Mouse (Mus musculus) splenic B cell, adult 2 months (primary cell): ENCODE results near the gene Tmbim1.

Experiments used
- DNase-seq: peaks from one replicate; pipeline ENCODE4 v3.0.0-alpha.2; 2011; ENCODE audit warnings: low read depth, low spot score
- H3K27me3 ChIP-seq: 2 replicates; pipeline ENCODE4 v1.6.1; 2012; ENCODE audit warnings: mild to moderate bottlenecking, low read length, moderate library complexity, mixed read lengths; ENCODE audit not compliant: control insufficient read depth, poor library complexity, insufficient read depth, severe bottlenecking
- H3K36me3 ChIP-seq: 2 replicates; pipeline ENCODE4 v1.6.1; 2012; ENCODE audit warnings: mild to moderate bottlenecking, low read length, moderate library complexity, mixed read lengths; ENCODE audit not compliant: control insufficient read depth, poor library complexity, insufficient read depth, severe bottlenecking

Tmbim1 gene

DNA sequence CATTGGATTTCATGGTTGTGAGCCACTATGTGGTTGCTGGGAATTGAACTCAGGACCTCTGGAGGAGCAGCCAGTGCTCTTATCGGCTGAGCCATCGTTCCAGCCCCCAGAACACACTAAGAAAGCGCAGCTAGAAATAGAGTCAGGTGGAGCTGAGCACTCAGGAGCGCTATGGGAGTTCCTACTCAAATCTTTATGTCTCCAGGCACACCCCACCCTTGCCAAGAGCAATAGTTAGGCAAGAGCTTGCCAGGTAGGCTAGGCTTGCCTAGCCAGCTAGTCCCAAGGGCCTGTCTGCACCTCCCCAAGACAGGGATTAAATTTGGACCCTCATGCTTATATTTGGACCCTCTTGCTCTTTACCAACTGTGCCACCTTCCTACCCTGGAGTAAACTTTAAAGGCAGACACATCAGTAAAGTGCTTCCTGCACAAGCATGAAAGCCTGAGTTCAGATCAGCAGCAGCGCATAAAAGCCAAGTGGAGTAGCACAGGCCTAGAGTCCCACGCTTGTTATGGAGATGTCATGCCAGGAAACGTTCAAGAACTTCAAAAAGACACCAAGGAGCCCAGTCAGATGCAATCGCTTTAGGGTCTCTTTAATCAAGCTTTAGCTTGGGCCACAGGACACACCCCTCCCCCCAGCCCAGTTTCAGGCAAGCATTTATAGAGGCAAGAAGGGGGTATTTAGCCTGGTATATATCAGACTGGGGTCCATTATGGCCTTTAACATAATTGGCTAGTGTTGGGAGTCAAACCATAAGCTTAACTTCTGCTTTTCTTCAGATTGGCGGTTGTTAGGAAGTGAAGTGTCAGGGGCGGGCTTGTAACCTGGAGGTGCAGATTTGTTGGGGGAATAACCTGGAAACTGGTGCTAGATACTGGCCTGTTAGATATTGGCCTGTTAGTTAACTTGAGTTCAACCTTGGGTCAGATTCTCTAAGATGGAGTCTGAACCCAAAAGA, 2.9 kb upstream of the Tmbim1 start:
- DNase-seq: no peak
- H3K27me3 ChIP-seq: peaks cover 1% of the 10 kb centered on the region; the same call in 1 of the 2 replicates
- no peaks in the 10 kb centered on the region for H3K36me3 ChIP-seq

DNA sequence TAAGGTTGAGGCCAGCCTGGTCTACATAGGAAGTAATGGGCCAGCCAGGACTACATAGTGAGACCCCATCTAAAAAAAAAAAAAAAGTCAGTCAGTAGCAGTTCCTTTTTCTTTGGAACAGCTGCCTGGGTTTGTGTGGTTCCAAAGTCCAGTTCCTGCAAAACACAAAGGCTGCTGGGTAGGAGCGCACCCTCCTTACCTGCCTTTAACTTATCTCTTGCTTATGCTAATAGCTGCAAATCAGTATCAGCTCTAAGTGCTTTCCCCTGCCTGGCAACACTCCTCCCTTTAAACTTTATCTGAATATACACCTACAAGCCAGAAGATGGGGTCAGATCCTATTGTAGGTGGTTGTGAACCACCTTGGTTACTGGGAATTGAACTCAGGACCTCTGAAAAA, 1.7 kb upstream of the Tmbim1 start:
- no peaks in the 10 kb centered on the region for H3K36me3 ChIP-seq
- no peak for DNase-seq
- peaks cover 1% of the 10 kb centered on the region; the same call in 1 of the 2 replicates for H3K27me3 ChIP-seq

DNA sequence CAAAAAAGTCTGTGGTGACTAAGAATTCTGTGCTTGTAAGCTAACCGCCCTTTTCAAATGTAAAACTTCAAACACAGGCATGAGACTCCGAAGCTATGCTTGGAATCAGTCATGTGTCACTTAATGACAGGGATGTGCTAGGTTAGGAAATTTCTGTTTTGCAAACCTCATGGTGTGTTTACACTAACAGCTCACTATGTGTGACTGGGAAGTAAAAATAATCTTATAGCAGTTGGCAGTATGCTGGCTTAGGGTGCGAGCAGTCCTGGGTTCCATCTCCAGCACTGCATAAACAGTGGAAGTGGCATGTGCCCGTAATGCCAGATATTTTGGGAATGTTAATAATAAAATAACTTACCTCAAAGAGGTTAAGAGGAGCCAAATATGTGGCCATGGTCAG, 476 bp downstream of the Tmbim1 start:
- H3K36me3 ChIP-seq: no peaks in the 10 kb centered on the region
- peaks cover 1% of the 10 kb centered on the region; the same call in 1 of the 2 replicates for H3K27me3 ChIP-seq
- no peak for DNase-seq

- Histone ChIP-seq H3K36me3 (no peaks in the 10 kb centered on the region), H3K27me3 (peaks cover 1% of the 10 kb centered on the region; the same call in 1 of the 2 replicates)
- DNase-seq: no peak
Observed at GRCm38 (mm10) chr1:74304339-74304790, 1.1 kb downstream of the Tmbim1 start.

- Histone ChIP-seq H3K27me3 (peaks cover 1% of the 10 kb centered on the region; the same call in 1 of the 2 replicates), H3K36me3 (no peaks in the 10 kb centered on the region)
- DNase-seq: peak; percentile 34
Observed at GRCm38 (mm10) chr1:74303509-74304338, 1.7 kb downstream of the Tmbim1 start.

GRCm38 (mm10) chr1:74302835-74303234, 2.6 kb downstream of the Tmbim1 start:
- DNase-seq: no peak
- H3K27me3 ChIP-seq: peaks cover 1% of the 10 kb centered on the region; the same call in 1 of the 2 replicates
- H3K36me3 ChIP-seq: no peaks in the 10 kb centered on the region

DNA sequence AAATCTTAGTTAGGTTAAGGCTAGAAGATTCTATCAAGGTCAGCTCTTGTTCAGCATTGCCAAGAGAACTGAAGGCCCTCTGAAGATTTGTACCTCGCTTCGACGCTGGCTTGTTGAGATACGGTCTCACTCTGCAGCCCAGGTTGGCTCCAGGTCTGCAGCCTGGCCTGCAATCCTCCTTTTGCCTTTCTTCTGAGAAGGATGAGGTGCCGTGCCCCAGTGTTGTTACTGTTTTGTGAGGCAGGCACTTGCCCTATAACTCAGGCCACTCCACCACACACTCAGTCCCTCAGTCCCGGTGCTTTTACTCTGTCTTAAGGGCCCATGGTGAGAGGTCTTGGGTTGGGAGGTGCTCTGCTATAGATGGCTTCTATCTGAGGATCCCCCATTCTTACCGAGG, 3.2 kb downstream of the Tmbim1 start:
- Histone ChIP-seq H3K36me3 (no peaks in the 10 kb centered on the region), H3K27me3 (peaks cover 1% of the 10 kb centered on the region; the same call in 1 of the 2 replicates)
- DNase-seq: no peak

DNA sequence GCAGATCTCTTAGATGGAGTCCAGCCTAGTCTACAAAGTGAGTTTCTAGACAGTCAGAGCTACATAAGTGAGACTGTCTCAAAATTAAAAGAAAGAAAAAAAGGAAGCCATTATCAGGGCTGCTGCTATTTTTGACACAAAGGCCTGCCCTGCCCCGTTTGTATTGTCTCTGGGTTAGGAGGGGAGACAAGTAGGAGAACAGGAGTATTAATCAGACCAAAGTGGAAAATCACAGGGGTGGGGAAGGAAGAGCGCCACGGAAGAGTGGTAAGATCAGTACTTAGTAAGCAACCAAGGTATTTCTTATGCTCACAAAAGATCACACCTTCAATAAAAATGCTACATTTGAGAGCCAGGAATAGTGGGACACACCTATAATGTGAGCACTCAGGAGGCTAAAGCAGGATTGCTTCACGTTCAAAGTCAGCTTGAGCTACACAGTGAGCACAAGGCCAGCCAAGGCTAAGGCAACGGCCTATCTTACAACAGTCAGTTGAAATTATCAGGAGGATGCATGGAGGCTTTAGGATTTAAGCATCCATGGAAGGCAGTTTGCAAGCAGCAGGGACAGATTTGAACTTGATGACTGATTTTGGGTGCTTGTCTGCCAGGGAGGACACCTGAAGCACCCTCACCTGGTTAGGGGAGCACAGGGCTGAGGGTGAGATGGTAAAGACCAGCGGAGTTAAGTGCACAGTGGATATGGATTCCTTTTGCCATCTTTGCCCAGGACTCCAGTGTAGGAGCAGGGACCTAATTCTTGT, 4.9 kb downstream of the Tmbim1 start:
- Histone ChIP-seq H3K27me3 (peaks cover 1% of the 10 kb centered on the region; the same call in 1 of the 2 replicates), H3K36me3 (no peaks in the 10 kb centered on the region)
- DNase-seq: no peak

DNA sequence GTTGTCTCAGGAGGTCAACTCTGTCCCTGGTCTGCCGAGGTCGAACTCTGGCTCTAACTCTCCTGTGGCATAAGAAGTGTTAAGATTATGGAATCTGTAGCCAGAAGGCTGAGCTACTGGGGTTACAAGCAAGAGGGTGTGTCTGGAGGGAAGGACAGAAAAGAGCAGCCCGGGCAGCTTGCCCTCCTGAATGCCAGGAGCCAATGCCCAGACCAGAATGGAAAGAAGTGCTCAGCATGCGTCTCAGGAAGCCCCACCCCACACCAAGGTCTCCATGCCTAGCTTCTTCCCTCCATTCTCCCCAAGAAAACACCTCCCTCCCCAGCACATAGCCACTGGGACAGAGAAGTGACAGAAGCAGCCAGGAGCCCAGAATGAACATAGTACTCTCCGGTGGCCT, 6.4 kb downstream of the Tmbim1 start:
- peaks cover 1% of the 10 kb centered on the region; the same call in 1 of the 2 replicates for H3K27me3 ChIP-seq
- no peaks in the 10 kb centered on the region for H3K36me3 ChIP-seq
- DNase-seq: no peak

DNA sequence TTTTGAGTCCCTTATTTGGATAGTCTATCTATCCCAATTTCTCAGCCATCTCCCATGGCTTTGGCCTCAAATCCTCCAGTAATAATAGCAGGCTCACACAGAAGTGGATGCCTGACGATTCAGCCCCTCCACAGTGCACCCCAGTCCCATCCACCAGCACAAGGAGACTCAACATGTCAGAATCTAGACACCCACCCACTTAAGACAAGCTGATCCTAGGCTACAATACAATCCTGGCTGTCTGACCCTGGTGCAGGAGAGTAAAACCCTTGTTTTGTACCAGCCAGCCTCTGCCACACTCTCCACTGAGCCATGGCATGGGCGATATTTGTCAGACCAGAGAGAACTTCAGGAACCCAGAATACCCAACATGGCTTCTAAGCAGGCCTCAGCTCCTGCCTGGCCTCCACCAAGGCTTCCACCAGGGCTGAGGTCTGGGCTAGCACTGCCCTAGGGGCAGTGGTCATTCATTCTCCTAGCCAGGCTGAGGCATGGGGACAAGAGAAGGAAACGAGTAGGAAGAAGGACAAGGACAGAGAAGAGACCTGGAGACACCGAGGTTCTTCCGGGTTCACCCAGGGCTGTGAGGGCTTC, 7.2 kb downstream of the Tmbim1 start:
- no peak for DNase-seq
- Histone ChIP-seq H3K27me3 (no peaks in the 10 kb centered on the region), H3K36me3 (no peaks in the 10 kb centered on the region; the same call in 1 of the 2 replicates)

DNA sequence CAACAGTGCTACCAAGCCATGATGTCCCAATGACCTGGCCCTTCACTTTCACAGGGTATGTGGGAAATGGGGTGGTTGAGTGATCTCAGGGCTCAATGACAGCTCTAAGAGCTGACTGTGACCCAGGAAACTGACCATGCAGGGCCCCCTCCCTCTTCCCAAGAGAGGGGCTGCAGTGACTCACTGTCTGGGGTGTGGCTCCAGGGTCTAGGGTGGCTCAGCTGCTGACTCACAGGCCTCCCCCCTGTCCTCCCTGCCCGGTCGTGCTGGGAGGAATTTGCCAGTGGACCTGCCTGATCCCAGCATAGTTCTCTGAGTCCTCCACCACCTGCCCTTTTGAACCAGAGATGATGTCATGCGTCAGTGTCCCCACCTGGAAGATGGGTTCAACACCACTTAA, 8.2 kb downstream of the Tmbim1 start:
- no peaks in the 10 kb centered on the region; the same call in 1 of the 2 replicates for H3K36me3 ChIP-seq
- DNase-seq: no peak
- no peaks in the 10 kb centered on the region for H3K27me3 ChIP-seq

- no peaks in the 10 kb centered on the region for H3K27me3 ChIP-seq
- DNase-seq: no peak
Observed at GRCm38 (mm10) chr1:74296477-74296876, 8.9 kb downstream of the Tmbim1 start.

DNA sequence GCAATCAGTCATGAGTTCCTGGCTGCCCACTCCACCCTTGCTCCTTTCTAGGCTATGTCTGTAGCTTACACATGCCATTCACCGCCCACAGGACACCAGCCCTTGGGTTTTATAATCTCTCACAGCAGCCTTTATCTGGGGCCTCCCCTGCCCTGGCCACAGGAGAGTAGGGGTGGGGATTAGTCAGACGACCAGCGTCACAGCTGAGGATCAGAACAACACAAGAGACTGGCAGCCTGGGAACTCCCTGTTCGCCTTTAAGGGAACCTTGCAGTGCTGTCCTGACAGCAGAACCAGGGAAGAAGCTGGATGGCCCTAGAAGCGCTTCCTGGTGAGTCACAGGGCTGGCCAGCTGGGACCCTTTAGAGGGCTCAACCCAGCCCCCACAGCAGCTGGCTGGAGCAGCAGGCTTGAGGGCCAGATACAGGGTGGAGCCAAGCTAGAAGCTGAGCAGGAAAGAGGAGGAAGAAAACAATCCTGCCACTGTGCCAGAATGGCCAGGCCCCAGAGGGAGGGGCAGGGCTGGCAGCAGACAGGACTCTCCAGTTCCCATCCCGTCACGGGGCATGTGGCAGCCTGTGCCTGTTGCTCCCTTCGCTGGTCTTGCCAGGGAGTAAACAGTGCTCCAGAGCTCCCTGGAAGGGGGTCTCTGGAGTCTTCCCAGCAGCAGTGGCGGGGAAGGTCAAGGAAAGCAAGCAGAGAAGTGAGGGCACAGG, 9.8 kb downstream of the Tmbim1 start:
- peak; percentile 19 for DNase-seq
- no peaks in the 10 kb centered on the region for H3K27me3 ChIP-seq
- no peaks in the 10 kb centered on the region; the same call in 1 of the 2 replicates for H3K36me3 ChIP-seq

More at GRCm38 (mm10) chr1:74296477-74296876, 8.9 kb downstream of the Tmbim1 start:
- H3K36me3 ChIP-seq: no peaks in the 10 kb centered on the region; the same call in 1 of the 2 replicates
